Mouse (Mus musculus) bone marrow, adult 2 months (tissue): ENCODE measurements around the gene Gtf2h1. TPM values are rescaled to one million over a fixed set of nuclear protein-coding genes. Genes with fewer than 3 reads are reported as not detected.

Source experiments
- H3K27ac ChIP-seq: fragments of 200-500 bp; 2 replicates; pipeline ENCODE4 v1.5.1; 2012; ENCODE audit warnings: low read depth, mild to moderate bottlenecking, control low read depth, inconsistent platforms, low read length; ENCODE audit not compliant: control insufficient read depth, poor library complexity, insufficient read depth
- H3K4me1 ChIP-seq: fragments of 200-500 bp; 2 replicates; pipeline ENCODE4 v1.6.1; 2011; ENCODE audit warnings: low read length; ENCODE audit not compliant: control insufficient read depth, insufficient read depth
- H3K4me3 ChIP-seq: fragments of 200-500 bp; replicated peaks from 2 replicates; pipeline ENCODE3; 2011; ENCODE audit warnings: mild to moderate bottlenecking, low read depth, low read length, control low read depth; ENCODE audit not compliant: control insufficient read depth
- CTCF ChIP-seq: fragments of 200-500 bp; IDR thresholded peaks from 2 replicates; pipeline ENCODE4 v1.5.1; 2011; ENCODE audit warnings: low read length, control low read depth; ENCODE audit not compliant: control insufficient read depth, insufficient read depth
- POLR2A ChIP-seq: fragments of 200-500 bp; IDR thresholded peaks from 2 replicates; pipeline ENCODE4 v1.6.1; 2011; ENCODE audit warnings: low read depth, mild to moderate bottlenecking, control low read depth, low read length, borderline replicate concordance; ENCODE audit not compliant: control insufficient read depth
- WGBS: fragments of 180-500 bp; shearing (Covaris S2); methylation state at CpG from one replicate; pipeline ENCODE4 v1.1.7; 2018; 5-methylcytosine and 5-hydroxymethylcytosine counted together
- polyA plus RNA-seq: library from polyadenylated mRNA; stranded (reverse); fragments of >200 nt; gene quantifications from 2 replicates; pipeline ENCODE4 v1.2.4, GENCODE M21; 2011; ENCODE audit warnings: low replicate concordance; ENCODE audit not compliant: missing spikeins, insufficient read depth, insufficient read length

Gtf2h1 gene
- polyA plus RNA-seq, 1 experiment: 20.0 TPM

DNA sequence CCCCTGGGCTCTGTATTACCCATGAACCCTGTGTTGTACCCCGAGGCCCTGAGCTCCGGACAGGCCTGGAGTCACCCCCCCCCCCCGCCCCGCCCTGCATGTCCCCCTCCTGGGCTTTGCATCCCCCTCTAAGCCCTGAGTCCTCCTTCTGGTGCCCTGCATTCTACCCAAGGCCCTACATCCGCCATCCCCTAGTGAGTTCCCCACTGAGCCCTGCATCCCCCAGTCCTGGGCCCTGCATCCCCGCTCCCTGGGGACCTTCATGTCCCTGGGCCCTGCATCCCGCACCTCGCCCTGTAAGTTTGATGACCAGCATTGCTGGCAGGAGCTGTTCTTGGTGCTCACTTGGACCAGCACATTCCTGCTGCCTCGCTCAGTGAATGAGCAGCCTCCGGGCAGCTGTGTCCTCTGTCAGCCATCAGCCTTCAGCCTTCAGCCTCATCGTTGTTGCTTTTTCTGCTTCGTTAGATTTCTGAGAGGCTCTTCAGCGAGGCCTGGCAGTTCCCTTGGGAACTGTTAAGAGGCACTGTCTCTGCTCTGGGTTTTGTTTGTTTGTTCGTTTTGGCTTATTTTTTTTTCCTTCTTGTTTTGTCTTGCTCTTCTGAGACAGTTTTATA, 39.2 kb downstream of the Gtf2h1 start:
- 81% methylated on average over 14 of the region's 14 CpGs for WGBS
- TF ChIP-seq CTCF: no peak
- TF ChIP-seq POLR2A: no peak
- no peak overlapping the region for H3K27ac ChIP-seq
- no peak overlapping the region for H3K4me3 ChIP-seq
- peaks cover 12% of the 10 kb centered on the region for H3K4me1 ChIP-seq

DNA sequence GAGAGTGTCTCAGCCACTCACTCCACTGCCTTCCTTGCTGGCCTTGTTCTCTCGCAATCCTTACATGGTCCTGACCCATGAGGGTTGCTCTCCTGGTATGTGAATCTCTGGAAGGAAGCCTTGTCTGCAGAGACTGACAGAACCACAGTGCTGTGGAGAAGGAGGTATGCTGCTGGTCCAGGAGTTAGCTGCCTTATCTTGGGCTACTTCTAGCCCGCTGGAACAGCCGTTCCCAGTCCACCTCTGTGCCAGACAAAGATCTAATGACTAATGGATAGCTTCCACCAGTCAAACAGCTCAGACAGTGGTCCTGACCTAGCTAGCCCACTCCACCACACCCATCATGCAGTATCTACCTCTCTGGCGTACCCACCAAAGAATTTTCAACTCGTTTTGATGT, 40.5 kb downstream of the Gtf2h1 start:
- H3K4me3 ChIP-seq: no peak overlapping the region
- peaks cover 13% of the 10 kb centered on the region for H3K4me1 ChIP-seq
- TF ChIP-seq POLR2A: no peak
- TF ChIP-seq CTCF: no peak
- no peak overlapping the region for H3K27ac ChIP-seq
- WGBS: 85% methylated on average over 5 of the region's 5 CpGs

DNA sequence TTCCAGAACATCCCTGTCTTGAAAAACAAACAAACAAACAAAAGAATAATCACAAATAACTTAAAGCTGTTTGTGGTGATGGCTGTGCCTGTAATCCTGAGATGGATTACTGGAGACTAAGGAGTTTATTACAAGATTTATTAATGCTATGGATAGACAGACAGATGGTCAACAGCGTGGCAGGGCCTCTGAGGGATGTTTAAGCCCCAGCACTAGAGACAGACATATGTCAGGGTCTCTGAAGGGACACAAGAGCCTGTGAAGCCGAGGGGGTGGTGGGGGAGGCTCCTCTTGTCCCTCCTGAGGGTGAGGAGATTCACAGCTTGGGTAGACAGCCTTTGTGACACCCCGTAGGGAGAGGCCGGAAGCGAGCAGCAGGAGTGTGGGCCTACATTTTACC, 41.2 kb downstream of the Gtf2h1 start:
- H3K27ac ChIP-seq: no peak overlapping the region
- TF ChIP-seq CTCF (no peak), POLR2A (no peak)
- peaks cover 16% of the 10 kb centered on the region for H3K4me1 ChIP-seq
- H3K4me3 ChIP-seq: no peak overlapping the region
- 82% methylated on average over 5 of the region's 5 CpGs for WGBS

DNA sequence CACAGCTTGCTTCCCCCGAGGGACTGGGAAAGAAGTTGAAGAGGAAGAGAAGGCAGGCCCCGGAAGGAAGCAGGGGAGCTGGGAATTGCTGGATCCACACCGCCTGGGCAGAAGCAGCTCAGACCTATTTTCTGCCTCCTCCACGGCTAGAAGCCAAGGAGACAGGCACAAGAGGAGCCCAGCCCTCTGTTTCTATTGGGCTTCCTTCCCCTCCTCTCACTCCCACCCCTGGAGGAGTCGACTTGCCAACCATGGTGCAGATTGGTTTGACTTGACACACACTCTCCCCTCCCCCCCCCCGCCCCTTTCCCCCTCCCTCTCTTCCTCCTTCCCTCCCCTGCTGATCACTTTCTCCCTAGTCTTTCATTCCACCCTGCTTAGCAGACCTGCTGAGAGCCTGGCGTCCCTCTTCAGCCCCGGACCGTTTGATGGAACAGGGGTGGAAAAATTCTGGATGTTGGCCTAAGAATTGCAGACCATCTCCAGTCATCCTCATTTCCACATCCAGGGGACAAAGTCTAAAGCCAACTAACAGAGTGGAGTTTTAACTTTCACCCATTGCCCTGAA, 42.3 kb downstream of the Gtf2h1 start:
- 6% methylated on average over 9 of the region's 9 CpGs for WGBS
- peaks cover 15% of the 10 kb centered on the region for H3K4me1 ChIP-seq

DNA sequence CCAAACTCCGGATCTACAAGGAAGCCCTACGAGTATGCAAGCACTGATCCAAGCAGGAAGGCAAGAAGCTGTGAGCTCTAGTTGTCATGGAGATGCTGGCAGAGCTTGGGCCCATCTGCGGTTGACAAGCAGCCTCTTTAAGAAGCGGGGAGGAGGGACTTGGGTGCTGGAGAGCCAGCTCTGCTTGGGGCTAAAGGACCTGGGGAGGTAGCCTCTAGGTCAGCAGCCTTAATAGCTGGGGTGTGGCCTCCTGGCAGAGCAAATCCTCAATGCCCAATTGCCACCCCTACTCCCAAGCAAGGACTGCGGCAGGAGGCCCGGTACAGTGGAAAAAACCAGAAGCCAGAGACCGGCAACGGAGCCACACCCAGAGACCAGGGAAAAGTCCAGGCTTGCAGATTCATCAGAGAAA, 43.0 kb downstream of the Gtf2h1 start:
- H3K4me3 ChIP-seq: peak overlapping the region; percentile 35
- TF ChIP-seq POLR2A (no peak), CTCF (no peak)
- peaks cover 11% of the 10 kb centered on the region for H3K4me1 ChIP-seq
- 4% methylated on average over 8 of the region's 8 CpGs for WGBS
- peak overlapping the region; percentile 88 for H3K27ac ChIP-seq

More for the DNA sequence above, 42.3 kb downstream of the Gtf2h1 start:
- TF ChIP-seq CTCF (no peak), POLR2A (no peak)
- Histone ChIP-seq H3K27ac (peak overlapping the region; percentile 68), H3K4me3 (no peak overlapping the region)

DNA sequence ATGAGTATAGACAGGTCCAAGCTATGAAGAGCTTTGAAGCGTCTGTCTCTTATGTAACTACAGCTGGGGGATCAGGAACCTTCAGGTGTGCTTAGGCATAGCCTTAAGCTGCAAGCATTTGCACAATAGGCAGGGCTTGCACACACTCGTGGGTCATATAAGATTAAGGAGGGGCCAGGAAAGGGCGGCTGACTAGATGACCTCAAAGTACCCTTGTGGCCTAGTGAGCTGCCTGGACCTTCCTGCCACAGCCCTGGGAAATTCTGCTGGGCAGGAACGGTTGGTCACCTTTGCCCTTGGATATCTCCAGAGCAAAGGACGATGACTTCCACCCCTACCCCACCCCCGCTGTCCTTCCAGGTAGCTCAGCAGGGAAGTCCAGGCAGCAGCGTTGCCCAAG, 43.5 kb downstream of the Gtf2h1 start:
- Histone ChIP-seq H3K27ac (peak overlapping the region; percentile 88), H3K4me3 (no peak overlapping the region), H3K4me1 (peaks cover 11% of the 10 kb centered on the region)
- WGBS: 38% methylated on average over 7 of the region's 7 CpGs
- TF ChIP-seq POLR2A (no peak), CTCF (no peak)

DNA sequence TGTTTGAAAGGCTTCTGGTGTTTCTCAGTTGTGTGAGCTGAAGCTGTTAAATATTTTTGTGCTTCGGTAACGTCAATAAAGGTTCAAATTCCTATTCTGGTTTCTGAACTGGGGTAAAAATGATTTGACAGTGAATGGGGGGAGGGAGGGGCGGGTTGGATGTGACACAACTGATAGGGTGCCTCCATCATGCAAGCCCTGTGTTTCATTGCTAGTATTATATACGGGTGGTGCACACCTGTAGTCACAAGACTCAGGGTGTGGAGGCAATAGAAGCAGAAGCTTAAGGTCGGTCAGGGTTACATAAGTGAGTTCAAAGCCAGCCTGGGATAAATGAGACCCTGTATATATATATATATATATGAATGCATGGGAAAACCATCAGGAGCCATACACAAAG, 44.0 kb downstream of the Gtf2h1 start:
- peak overlapping the region; percentile 88 for H3K27ac ChIP-seq
- no peak for TF ChIP-seq POLR2A
- no peak for TF ChIP-seq CTCF
- peaks cover 11% of the 10 kb centered on the region for H3K4me1 ChIP-seq
- no peak overlapping the region for H3K4me3 ChIP-seq
- 63% methylated on average over 5 of the region's 5 CpGs for WGBS

DNA sequence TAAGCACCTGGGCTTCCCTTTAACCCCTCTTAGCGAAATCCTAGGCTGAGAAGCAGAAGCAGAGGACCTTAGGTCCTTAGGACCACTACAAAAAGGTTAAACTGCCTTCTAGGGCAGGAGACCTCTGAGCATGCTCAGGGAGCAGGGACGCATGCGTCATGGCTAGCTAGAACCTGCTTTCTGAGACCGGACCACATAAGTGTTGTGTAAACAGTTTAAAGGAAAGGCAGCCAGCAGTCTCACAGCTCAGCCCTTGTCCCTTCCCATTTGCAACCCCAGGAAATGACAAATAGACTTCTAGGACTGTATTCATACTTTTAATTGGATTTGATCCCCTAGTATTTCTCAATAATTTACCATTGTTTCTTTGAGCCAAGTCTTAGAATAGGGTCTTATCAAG, 44.4 kb downstream of the Gtf2h1 start:
- H3K27ac ChIP-seq: peak overlapping the region; percentile 35; the same call in 1 of the 2 replicates
- TF ChIP-seq CTCF (no peak), POLR2A (no peak)
- peaks cover 11% of the 10 kb centered on the region for H3K4me1 ChIP-seq
- 32% methylated on average over 4 of the region's 4 CpGs for WGBS
- H3K4me3 ChIP-seq: no peak overlapping the region

DNA sequence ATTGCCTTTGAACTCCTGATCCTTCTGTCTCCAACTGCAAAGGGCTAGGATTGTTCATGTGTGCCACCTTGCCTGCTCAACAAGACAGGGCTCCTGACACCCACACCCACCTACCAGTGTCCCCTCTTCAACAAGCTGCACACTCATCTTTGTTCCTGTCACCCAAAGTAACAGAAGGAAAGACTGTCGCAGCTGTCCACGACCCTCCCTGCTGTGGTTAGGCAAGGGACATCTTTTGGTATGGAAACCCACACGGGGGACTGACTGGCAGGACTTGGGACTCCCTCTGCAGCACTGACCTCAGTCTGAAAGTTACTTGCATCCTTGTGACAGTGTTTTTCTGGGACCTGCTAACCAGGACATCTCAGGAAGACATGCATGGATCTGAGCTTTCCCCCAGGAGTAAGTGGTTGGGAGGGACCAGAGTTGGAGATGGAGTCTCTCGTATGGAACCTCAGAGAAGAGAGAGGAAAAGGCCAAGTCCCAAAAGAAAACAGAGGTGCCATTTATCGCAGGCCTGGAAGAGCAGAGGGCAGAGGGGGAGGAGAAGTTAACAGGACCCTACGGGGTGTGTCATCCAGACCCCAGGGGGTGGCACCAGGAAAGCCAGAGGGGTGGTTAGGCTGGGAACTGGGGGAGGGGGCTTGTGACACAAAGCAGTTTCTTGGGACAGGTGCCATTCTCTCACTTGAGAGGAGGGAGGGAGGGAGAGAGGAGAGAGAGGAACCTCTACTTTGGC, 45.1 kb downstream of the Gtf2h1 start, which contains the start of gene Ldha:
TSS of gene Ldha (plus strand) at position 689 of the 739 bp plus-strand sequence.
- Histone ChIP-seq H3K27ac (peak within 1 kb of the TSS; percentile 77), H3K4me1 (peaks cover 11% of the 10 kb centered on the region), H3K4me3 (no peak within 1 kb of the TSS)
- TF ChIP-seq CTCF (no peak), POLR2A (no peak)
- 48% methylated on average over 6 of the region's 6 CpGs for WGBS
